Mouse (Mus musculus) gastrocnemius, adult 18-20 months (tissue): Measurements from ENCODE around the gene Heg1. TPM values are rescaled to one million over a fixed set of nuclear protein-coding genes. Genes with fewer than 3 reads are reported as not detected.

Experiments used
- DNase-seq: peaks from one replicate; pipeline ENCODE4 v3.0.0; 2021; ENCODE audit warnings: low spot score
- total RNA-seq, 2 experiments: library from RNA; stranded (reverse); gene quantifications; 2 replicates each; pipeline ENCODE4 v1.2.3; 2021

Gene Heg1
- total RNA-seq, 2 experiments from 2014 or later: 20.8 to 34.1 TPM

DNA sequence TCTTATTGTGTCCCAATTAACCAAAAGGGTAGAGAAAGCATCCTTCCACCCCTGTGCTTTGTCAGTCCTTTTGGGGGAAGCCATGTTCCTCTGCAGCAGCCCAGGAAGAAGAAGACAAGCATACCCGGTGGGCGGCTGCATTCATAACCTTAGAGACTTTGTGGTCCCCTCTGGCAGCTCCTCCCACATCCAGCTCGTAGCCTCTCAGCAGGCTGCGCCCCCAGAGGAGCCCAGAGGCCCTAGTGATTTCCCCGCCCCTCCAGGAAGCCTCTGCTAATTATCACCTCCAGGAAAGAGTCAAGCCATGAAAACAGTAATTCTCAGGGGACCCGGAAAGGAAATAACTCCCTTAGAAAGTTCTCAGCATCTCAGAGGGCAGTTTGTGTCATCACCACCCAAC lies 21.1 kb downstream of the Heg1 start:
- peak; percentile 28 for DNase-seq

GRCm38 (mm10) chr16:33706111-33706890 lies 22.1 kb downstream of the Heg1 start:
- DNase-seq: no peak

GRCm38 (mm10) chr16:33708031-33708430 lies 23.9 kb downstream of the Heg1 start:
- no peak for DNase-seq

- no peak for DNase-seq
Observed at GRCm38 (mm10) chr16:33708585-33709397, 24.6 kb downstream of the Heg1 start.

DNA sequence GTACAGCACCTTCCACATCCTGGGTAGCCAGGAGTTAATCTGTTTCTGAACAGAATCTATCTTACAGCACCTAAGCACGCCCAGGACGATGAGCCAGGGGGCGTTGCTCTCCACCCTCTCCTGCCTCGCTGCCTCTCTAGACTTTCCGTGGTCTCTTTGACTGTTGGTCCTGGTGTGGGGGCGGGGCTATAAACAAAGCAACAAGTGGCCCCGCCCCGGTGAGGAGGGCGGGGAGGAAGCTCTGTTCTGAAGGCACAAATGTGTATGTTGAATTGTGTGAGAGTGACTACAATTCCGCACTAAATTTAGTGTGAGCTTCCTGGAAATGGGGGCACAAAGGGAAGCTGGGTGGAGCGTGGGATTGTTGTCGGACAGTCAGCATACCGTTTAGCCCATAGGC lies 30.1 kb downstream of the Heg1 start:
- no peak for DNase-seq

DNA sequence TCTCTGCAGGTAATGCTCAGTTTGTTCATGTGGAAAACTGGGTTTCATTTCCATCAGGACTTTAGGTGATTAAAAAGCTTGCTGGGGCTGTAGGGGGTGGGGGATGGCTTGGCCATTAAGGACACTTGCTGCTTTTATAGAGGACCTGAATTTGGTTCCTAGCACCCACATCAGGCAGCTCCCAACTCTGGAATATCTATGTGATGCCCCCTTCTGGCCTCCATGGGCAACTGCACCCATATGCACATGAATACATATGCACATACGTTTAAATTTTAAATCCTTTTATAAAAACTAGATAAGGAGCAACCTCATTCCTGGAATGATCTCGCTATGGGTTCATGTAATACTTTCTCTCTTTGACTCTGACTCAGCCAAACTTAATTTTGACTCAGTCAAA lies 39.1 kb downstream of the Heg1 start:
- DNase-seq: no peak

DNA sequence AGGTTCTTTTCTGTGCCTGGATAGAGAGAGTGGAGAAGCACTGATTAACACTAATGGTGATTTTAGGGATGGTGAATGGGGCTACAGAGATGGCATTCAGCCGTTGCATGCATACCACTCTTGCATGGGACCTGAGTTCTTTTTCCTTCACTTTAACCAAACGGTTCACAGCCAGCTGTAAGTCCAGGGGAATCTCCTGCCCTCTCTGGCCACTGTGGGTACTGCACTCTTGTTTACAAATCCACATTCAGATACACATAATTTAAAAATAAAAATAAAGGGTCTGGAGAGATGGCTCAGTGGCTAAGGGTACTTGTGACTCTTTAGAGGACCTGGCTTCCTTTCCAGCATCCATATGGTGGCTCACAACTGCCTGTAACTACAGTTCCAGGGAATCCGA lies 39.8 kb downstream of the Heg1 start:
- DNase-seq: no peak

- DNase-seq: no peak
Observed at GRCm38 (mm10) chr16:33726261-33726660, 42.1 kb downstream of the Heg1 start.

GRCm38 (mm10) chr16:33726892-33727291 lies 42.7 kb downstream of the Heg1 start:
- DNase-seq: no peak

DNA sequence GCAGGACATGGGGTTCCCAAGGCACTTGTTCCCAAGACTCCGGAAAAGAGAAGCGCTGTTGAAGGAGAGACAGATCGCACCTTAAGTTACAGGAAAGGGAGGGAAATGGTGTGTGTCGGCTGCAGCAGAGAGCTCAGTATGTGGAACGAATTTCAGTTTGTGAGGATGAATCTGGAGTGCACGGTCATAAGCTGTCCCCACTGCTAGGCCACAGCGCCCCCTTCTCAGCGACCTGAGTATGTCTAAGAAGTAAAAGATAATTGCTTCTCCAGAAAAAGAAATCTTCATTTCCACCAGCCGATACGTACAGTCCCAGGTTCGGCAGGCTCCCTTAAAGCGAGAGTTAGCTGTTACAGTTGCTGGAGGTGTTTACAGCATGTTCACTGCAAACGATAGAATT lies 44.3 kb downstream of the Heg1 start:
- DNase-seq: no peak

DNA sequence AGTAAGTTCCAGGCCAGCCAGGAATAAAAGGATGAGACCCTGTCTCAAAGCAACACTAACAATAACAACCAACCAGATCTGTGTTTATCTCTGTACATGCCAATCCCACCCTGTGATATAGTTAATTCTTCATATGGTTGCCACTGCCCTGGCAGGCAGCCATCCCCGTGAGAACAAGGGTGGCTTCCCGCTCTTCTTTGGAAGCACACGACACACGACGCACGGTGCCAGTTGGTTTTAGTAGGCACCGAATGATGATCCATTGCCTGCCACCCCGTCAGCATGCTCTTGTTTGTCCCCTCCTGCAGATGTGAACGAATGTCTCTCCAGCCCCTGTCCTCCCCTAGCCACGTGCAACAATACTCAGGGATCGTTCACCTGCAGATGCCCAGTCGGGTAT lies 47.1 kb downstream of the Heg1 start:
- no peak for DNase-seq

- no peak for DNase-seq
Observed at GRCm38 (mm10) chr16:33732237-33732749, 48.1 kb downstream of the Heg1 start.

- DNase-seq: no peak
Observed at GRCm38 (mm10) chr16:33732846-33733580, 48.8 kb downstream of the Heg1 start.

DNA sequence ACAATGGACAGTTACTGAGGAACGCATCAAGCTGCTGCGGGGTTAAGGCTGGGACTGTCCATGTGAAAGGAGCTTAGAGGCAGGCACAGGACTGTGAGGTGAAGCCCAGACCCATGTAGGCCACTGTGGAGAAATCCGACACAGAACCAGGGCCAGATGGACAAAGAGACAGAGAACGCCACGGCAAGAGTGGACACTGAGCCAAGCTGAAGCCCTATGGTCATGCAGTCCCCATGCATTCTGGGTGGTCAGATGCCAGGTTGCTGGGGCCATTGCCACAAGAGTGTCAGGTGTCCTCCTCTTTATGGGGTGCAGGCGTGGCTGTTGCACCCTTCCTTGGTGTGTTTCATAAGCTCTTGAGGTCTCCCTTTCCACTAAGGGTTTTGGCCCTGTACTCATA lies 49.7 kb downstream of the Heg1 start:
- DNase-seq: no peak

DNA sequence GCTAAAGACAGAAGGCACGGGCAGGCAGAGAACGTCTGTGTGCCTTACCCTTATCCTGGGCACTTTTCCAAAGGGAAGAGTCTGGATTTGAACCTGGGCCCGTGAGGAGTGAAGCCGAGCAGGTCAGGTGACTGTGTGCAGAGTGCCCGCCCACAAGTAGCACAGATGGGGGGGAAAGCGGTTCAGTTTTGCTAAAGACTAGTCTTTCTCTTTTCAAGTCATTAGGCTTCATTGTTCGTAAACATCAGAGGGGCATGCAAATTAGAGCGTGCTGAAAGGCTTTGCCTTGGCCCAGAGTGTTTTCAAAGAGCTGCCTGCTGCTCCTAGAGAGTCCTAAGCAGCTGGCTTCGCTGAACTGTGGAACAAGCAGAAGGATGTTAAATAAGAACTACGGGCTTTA lies 50.4 kb downstream of the Heg1 start:
- no peak for DNase-seq

DNA sequence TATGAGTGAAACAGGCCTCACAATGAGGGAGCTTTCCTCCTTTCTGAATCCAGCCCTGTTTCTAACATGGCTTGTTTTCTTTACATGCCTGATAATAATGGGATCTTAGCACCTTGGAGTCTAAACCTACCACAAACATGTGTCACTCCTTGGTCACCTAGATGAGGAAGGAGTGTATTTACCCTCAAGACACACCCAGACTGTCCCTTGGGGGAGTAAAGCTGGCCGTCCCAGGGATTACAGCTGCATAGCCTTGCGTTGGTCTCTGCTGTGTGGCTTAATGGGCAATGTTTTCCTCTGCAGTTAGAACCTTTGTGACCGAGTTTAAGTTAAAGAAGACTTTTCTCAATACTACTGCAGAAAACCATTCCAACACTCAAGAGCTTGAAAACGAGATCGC lies 51.1 kb downstream of the Heg1 start:
- no peak for DNase-seq

GRCm38 (mm10) chr16:33735791-33736190 lies 51.6 kb downstream of the Heg1 start:
- no peak for DNase-seq

- DNase-seq: no peak
Observed at GRCm38 (mm10) chr16:33736746-33737145, 52.6 kb downstream of the Heg1 start.

GRCm38 (mm10) chr16:33738949-33739719 lies 55.0 kb downstream of the Heg1 start:
- peak; percentile 50 for DNase-seq

- peak; percentile 47 for DNase-seq
Observed at GRCm38 (mm10) chr16:33739802-33740201, 55.6 kb downstream of the Heg1 start.

DNA sequence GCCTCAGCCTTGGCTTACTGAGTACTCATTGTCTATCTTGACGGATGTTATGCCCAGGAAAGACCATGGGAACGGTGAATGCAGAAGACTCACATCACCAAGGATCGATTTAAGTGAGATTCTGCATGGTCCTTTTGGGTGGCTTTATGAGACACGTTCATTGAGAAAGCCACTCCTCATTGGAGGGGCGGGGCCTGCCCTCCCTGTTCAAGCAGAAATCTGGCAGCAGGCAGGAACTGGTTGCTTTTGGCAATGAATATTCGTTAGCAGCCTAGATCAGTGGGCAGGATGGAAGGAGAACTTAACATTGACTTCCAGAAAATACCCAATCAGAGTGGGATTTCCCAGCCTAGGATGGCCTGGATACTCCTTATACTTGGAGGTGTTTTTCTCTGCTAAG lies 56.2 kb downstream of the Heg1 start:
- no peak for DNase-seq
